Mouse (Mus musculus) right cerebral cortex, postnatal 36 days (tissue): ENCODE measurements at regions not wholly inside any gene's neighbourhood (a gene's known extent, or its start where the extent isn't known, plus 50 kb on each side); places are given as distances from the start of the nearest gene placed in this dataset.

ENCODE experiments used
- DNase-seq, 2 experiments: peaks; one replicate each; pipeline ENCODE4 v3.0.0; 2022; ENCODE audit warnings: low spot score in 2 of 2, mixed read lengths in 1 of 2

- no peak for DNase-seq
Measured at GRCm38 (mm10) chr5:47115882-47116281, 867.1 kb upstream of the Slit2 start.

- DNase-seq = no peak
Measured at GRCm38 (mm10) chr5:47095703-47096102, 887.2 kb upstream of the Slit2 start.

GRCm38 (mm10) chr5:47052942-47053341 is 930.0 kb upstream of the Slit2 start:
- DNase-seq = no peak

- no peak for DNase-seq
Measured at GRCm38 (mm10) chr5:47036752-47037151, 946.2 kb upstream of the Slit2 start.

GRCm38 (mm10) chr5:47034021-47034420 is 948.9 kb upstream of the Slit2 start:
- no peak for DNase-seq

GRCm38 (mm10) chr5:47014351-47014750 is 968.6 kb upstream of the Slit2 start:
- no peak for DNase-seq

GRCm38 (mm10) chr5:46992557-46992956 is 990.4 kb upstream of the Slit2 start:
- no peak for DNase-seq

- no peak for DNase-seq
Measured at GRCm38 (mm10) chr5:46986519-46986918, 996.4 kb upstream of the Slit2 start.

- DNase-seq = no peak
Measured at GRCm38 (mm10) chr5:46980326-46980725, 1002.6 kb upstream of the Slit2 start.

GRCm38 (mm10) chr5:46968870-46969436 is 1014.0 kb upstream of the Slit2 start:
- DNase-seq = no peak

- DNase-seq = no peak
Measured at GRCm38 (mm10) chr5:46960749-46961148, 1022.2 kb upstream of the Slit2 start.

GRCm38 (mm10) chr5:46926324-46926723 is 1056.6 kb upstream of the Slit2 start:
- DNase-seq = no peak

- no peak for DNase-seq
Measured at GRCm38 (mm10) chr5:46901909-46902308, 1044.5 kb upstream of the Lcorl start.

- no peak for DNase-seq
Measured at GRCm38 (mm10) chr5:46894037-46894436, 1036.6 kb upstream of the Lcorl start.

GRCm38 (mm10) chr5:46883956-46884355 is 1026.5 kb upstream of the Lcorl start:
- DNase-seq = no peak

- DNase-seq = no peak
Measured at GRCm38 (mm10) chr5:46856837-46857236, 999.4 kb upstream of the Lcorl start.

GRCm38 (mm10) chr5:46845175-46845574 is 987.8 kb upstream of the Lcorl start:
- DNase-seq = no peak

- DNase-seq = no peak
Measured at GRCm38 (mm10) chr5:46836810-46837209, 979.4 kb upstream of the Lcorl start.

GRCm38 (mm10) chr5:46830797-46831618 is 973.6 kb upstream of the Lcorl start:
- DNase-seq = no peak

GRCm38 (mm10) chr5:46830114-46830513 is 972.7 kb upstream of the Lcorl start:
- DNase-seq = no peak

GRCm38 (mm10) chr5:46826381-46826780 is 969.0 kb upstream of the Lcorl start:
- no peak for DNase-seq

GRCm38 (mm10) chr5:46824934-46825333 is 967.5 kb upstream of the Lcorl start:
- DNase-seq = no peak

- DNase-seq = no peak
Measured at GRCm38 (mm10) chr5:46795102-46795501, 937.7 kb upstream of the Lcorl start.
